Mouse (Mus musculus): ENCODE results near the gene Isyna1. TPM values are rescaled to one million over a fixed set of nuclear protein-coding genes. Genes with fewer than 3 reads are reported as not detected.

Isyna1 gene
- polyA plus RNA-seq, 1 experiment from 2014 or later: 225 TPM

- WGBS: under 1% methylated on average over 39 of the region's 39 CpGs
- Histone ChIP-seq H3K27me3 (ENCODE audit: low read depth, poor library complexity, severe bottlenecking) (no peaks in the 10 kb centered on the region), H3K9me3 (replicated peaks) (no peaks in the 10 kb centered on the region), H3K4me3 (peak overlapping the region; percentile 87), H3K4me1 (peaks cover 73% of the 10 kb centered on the region), H3K36me3 (peaks cover 21% of the 10 kb centered on the region), H3K27ac (peak overlapping the region; percentile 99)
- DNase-seq (ENCODE audit: low spot score): peak; percentile 95
Measured at GRCm38 (mm10) chr8:70609368-70609848, 15.2 kb downstream of the Isyna1 start.

DNA sequence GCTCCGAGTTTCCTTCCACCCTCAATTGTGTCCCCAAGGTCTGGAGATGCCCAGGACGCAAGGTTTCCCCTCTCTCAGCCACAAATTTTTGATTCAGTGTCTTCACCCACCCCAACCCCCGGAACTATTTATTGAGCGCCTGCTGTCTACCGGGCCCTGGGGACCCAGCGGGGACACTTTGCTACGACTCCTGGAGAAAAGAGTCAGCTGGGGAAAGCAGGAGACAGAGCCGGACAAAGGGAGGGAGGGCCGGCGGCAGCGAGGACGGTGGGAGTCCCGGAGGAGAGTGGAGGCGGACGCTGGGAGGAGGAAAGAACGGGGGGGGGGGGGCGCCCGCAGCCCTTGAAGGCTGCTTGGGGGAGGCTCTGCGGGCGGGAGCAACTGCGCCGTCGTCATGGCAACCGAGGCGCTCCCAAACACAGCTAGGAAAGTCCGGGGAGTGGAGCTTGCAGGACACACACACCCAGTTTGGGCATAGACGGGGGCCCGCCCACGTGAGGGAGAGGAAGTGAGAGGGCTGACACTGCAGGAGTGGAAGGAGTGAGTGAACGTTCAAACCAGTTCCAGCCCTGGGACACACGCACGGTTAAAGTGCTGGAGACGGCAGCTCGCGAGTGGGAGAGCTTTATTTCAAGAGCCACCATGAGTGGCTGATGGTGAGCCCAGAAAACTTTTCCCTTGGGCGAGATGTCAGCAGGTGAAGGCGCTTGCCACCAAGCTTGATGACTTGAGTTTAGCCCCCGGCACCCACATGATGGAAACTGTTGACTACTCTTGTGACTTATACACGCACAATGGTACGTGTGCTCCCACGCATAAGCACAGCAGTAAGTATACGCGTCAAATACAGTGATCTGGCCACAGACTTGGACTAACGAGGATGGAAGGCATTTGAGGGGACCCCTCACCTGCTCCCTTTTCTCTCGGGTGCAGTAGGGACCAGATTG lies 15.9 kb downstream of the Isyna1 start:
- Histone ChIP-seq H3K4me1 (peaks cover 66% of the 10 kb centered on the region), H3K27ac (peak overlapping the region; percentile 99), H3K36me3 (peaks cover 14% of the 10 kb centered on the region), H3K9me3 (replicated peaks) (no peaks in the 10 kb centered on the region), H3K27me3 (ENCODE audit: low read depth, poor library complexity, severe bottlenecking) (no peaks in the 10 kb centered on the region), H3K4me3 (peak overlapping the region; percentile 87)
- WGBS: 1% methylated on average over 43 of the region's 45 CpGs
- DNase-seq (ENCODE audit: low spot score): peak; percentile 93

DNA sequence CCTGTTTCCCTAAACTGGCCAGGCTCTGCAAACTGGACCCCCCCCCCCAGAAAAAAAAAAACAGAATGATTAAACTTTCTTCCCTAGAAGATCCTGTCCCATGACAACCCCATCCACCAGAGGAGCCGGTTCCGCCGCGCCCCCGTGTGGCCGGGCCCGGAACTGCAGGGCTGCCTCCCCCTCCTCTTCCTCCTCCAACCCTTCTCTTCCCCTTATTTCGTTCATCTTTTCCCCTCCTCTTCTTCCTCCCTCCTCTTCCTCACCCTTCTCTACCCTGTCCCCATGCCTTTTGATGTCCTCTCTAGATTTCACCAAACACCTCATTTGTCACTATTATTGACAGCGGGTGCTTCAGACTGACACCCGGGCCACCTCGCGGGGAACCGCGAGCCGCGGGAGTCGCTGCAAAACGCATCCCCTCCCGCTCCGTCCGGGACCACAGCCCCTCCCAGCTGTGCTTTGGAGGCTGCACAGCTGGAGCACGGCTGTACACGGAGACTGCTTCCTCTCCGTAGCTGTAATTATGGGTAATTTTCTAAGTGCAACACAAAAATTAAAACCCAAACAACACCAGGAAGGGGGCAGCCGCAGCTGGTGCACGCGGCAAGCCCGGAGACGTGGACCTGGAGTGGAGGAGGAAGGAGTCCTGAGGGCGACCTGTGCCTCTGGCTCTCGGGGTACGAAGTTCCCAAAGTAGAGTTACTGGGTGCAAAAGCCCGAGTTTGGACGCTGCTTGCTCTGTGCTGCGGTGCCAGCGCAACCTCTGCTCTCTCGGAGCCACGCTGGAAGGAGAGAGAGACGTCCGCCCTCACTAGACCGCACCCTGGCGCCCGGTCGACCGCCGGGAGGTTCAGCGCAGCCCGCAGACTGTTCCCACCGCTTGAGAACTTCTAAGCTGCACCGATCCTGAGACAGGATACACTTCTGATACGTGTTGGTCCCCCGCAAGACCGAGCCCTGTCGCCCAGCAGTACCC lies 16.9 kb downstream of the Isyna1 start:
- WGBS: under 1% methylated on average over 54 of the region's 54 CpGs
- Histone ChIP-seq H3K4me1 (peaks cover 60% of the 10 kb centered on the region), H3K27ac (peak overlapping the region; percentile 99), H3K4me3 (peak overlapping the region; percentile 87), H3K36me3 (peaks cover 6% of the 10 kb centered on the region), H3K9me3 (replicated peaks) (no peaks in the 10 kb centered on the region), H3K27me3 (ENCODE audit: low read depth, poor library complexity, severe bottlenecking) (no peaks in the 10 kb centered on the region)
- peak; percentile 97 for DNase-seq (ENCODE audit: low spot score)

DNA sequence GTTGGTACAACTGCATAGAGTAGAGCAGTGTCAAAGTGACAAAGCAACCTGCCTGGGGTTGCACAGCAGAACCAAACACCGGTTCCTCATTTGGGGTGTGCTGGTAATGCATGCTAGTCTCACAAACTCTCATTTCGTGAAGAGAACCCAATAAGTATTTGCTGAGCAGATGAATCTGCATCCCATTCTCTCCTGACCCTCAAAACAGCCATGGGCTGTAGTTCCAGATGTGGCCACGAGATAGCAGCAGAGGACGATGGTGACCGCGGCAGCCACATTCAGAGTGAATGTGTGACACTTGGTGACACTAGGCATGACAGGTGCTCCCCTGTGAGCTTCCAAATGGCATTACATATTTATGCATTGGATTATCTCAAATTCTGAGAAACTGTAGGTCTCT lies 17.7 kb downstream of the Isyna1 start:
- Histone ChIP-seq H3K9me3 (replicated peaks) (no peaks in the 10 kb centered on the region), H3K36me3 (peaks cover 3% of the 10 kb centered on the region; the same call in 1 of the 2 replicates), H3K4me1 (peaks cover 52% of the 10 kb centered on the region), H3K27me3 (ENCODE audit: low read depth, poor library complexity, severe bottlenecking) (no peaks in the 10 kb centered on the region), H3K27ac (peak overlapping the region; percentile 99), H3K4me3 (peak overlapping the region; percentile 87)
- DNase-seq (ENCODE audit: low spot score): peak; percentile 88
- WGBS: under 1% methylated on average over 6 of the region's 6 CpGs

- no peak for DNase-seq (ENCODE audit: low spot score)
- H3K9me3 ChIP-seq (replicated peaks): no peaks in the 10 kb centered on the region
- no peaks in the 10 kb centered on the region for H3K27me3 ChIP-seq (ENCODE audit: low read depth, poor library complexity, severe bottlenecking)
- H3K4me1 ChIP-seq: peaks cover 45% of the 10 kb centered on the region
- peaks cover 3% of the 10 kb centered on the region; the same call in 1 of the 2 replicates for H3K36me3 ChIP-seq
- H3K4me3 ChIP-seq: no peak overlapping the region
- 13% methylated on average over 1 of the region's 1 CpGs for WGBS
- H3K27ac ChIP-seq: no peak overlapping the region
Measured at GRCm38 (mm10) chr8:70613763-70614162, 19.6 kb downstream of the Isyna1 start.

DNA sequence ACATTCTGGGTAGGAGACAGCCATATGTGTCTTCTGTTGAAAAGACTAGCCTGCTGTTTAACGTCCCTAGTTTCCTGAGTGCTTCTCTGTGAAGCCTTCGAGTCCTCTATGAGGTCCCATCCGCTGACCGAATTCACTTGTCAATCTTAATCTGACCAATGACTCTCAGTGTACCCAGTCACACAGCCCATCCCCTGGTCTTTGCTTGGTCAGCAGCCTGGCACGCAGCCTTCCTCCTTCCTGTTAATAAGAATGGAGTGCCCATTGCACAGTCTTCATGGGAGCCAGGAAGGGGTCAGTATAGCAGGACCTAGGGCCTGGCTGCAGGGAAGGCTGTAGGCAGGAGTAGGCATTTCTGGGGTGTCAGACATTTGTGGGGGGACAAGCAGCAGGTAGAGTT lies 20.3 kb downstream of the Isyna1 start:
- peaks cover 1% of the 10 kb centered on the region; the same call in 1 of the 2 replicates for H3K36me3 ChIP-seq
- no peak for DNase-seq (ENCODE audit: low spot score)
- no peaks in the 10 kb centered on the region for H3K27me3 ChIP-seq (ENCODE audit: low read depth, poor library complexity, severe bottlenecking)
- H3K4me1 ChIP-seq: peaks cover 42% of the 10 kb centered on the region
- H3K27ac ChIP-seq: no peak overlapping the region
- WGBS: 77% methylated on average over 5 of the region's 5 CpGs
- H3K9me3 ChIP-seq (replicated peaks): no peaks in the 10 kb centered on the region
- H3K4me3 ChIP-seq: no peak overlapping the region

DNA sequence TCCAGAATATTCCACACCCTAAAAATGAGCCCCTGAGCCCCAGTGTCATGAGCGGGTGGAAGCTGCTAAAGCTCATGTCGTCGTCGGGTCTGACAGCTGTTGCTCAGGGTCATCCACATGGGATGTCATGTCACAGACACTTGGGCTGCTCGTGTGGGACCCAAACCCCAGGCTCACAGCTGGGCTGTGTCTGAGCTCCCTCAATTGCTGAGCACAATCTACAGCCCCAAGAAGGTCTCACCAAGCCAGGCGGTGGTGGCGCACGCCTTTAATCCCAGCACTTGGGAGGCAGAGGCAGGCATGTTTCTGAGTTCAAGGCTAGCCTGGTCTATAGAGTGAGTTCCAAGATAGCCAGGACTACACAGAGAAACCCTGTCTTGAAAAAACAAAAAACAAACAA lies 21.1 kb downstream of the Isyna1 start:
- H3K4me1 ChIP-seq: peaks cover 34% of the 10 kb centered on the region
- WGBS: 89% methylated on average over 8 of the region's 8 CpGs
- H3K27ac ChIP-seq: no peak overlapping the region

DNA sequence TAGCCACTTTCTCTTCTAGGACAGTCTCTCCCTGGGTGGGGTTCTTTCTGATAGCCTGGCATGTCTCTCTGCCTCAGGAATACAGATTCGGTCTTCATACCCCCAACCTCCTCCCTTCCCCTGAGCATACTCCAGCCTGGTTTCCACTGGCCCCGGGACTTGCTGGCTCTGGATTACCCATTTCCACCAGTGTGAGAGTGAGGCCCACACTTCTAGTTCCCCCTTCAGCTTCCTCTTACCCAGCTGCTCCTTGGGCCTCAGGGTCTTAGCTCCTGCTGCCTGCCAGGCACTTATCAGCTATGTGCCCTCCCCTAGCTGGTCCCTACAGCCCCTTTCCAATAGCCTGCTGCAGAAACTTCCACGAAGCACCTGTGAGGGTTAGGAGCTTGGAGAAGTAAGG lies 21.7 kb downstream of the Isyna1 start, which contains the start of gene Lrrc25:
Gene Lrrc25 (plus strand): TSS at position 262 of the 400 bp plus-strand sequence.
- H3K9me3 ChIP-seq (replicated peaks): no peaks in the 10 kb centered on the region
- no peaks in the 10 kb centered on the region for H3K36me3 ChIP-seq
- H3K27ac ChIP-seq: 0 out of 2 replicates have a peak within 1 kb of the TSS, but pooled peaks have one; percentile 21
- WGBS: 89% methylated on average over 3 of the region's 3 CpGs
- H3K4me1 ChIP-seq: peaks cover 31% of the 10 kb centered on the region
- DNase-seq (ENCODE audit: low spot score): no peak
- H3K4me3 ChIP-seq: no peak within 1 kb of the TSS
- peaks cover 8% of the 10 kb centered on the region for H3K27me3 ChIP-seq (ENCODE audit: low read depth, poor library complexity, severe bottlenecking)

More for the DNA sequence above, 21.1 kb downstream of the Isyna1 start:
- peaks cover 2% of the 10 kb centered on the region for H3K27me3 ChIP-seq (ENCODE audit: low read depth, poor library complexity, severe bottlenecking)
- DNase-seq (ENCODE audit: low spot score): no peak
- no peaks in the 10 kb centered on the region for H3K36me3 ChIP-seq
- no peaks in the 10 kb centered on the region for H3K9me3 ChIP-seq (replicated peaks)
- H3K4me3 ChIP-seq: no peak overlapping the region

GRCm38 (mm10) chr8:70616645-70617044 lies 22.5 kb downstream of the Isyna1 start:
- no peak overlapping the region for H3K4me3 ChIP-seq
- peaks cover 26% of the 10 kb centered on the region for H3K4me1 ChIP-seq
- H3K27me3 ChIP-seq (ENCODE audit: low read depth, poor library complexity, severe bottlenecking): peaks cover 15% of the 10 kb centered on the region
- 60% methylated on average over 11 of the region's 11 CpGs for WGBS
- H3K27ac ChIP-seq: no peak overlapping the region
- no peak for DNase-seq (ENCODE audit: low spot score)
- H3K36me3 ChIP-seq: no peaks in the 10 kb centered on the region
- no peaks in the 10 kb centered on the region for H3K9me3 ChIP-seq (replicated peaks)

DNA sequence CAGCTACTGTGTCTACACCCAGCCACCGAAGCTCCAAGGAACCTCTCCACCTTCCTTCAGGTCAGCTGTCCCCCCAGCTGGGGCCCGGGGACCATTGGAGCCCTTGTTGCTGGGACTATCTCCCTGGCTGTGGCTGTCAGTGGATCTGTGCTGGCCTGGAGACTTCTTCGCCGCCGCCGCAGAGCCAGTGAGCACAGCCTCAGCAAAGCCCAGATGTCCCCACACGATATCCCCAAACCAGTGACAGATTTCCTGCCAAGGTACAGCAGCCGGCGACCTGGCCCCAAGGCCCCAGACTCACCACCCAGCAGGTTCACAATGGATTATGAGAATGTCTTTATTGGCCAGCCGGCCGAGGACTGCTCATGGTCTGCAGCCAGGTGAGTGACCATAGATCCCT lies 23.8 kb downstream of the Isyna1 start:
- H3K9me3 ChIP-seq (replicated peaks): no peaks in the 10 kb centered on the region
- peaks cover 29% of the 10 kb centered on the region for H3K27me3 ChIP-seq (ENCODE audit: low read depth, poor library complexity, severe bottlenecking)
- DNase-seq (ENCODE audit: low spot score): no peak
- peaks cover 20% of the 10 kb centered on the region for H3K4me1 ChIP-seq
- no peaks in the 10 kb centered on the region for H3K36me3 ChIP-seq
- H3K4me3 ChIP-seq: peak overlapping the region; percentile 13; the same call in 1 of the 2 replicates
- peak overlapping the region; percentile 59 for H3K27ac ChIP-seq
- WGBS: 84% methylated on average over 11 of the region's 11 CpGs

GRCm38 (mm10) chr8:70618888-70619334 lies 24.7 kb downstream of the Isyna1 start:
- 0 out of 2 replicates have a peak overlapping the region, but pooled peaks have one; percentile 16 for H3K4me3 ChIP-seq

GRCm38 (mm10) chr8:70622220-70622619 lies 28.0 kb downstream of the Isyna1 start:
- DNase-seq (ENCODE audit: low spot score): no peak
- Histone ChIP-seq H3K36me3 (no peaks in the 10 kb centered on the region), H3K4me1 (peaks cover 28% of the 10 kb centered on the region), H3K27me3 (ENCODE audit: low read depth, poor library complexity, severe bottlenecking) (peaks cover 32% of the 10 kb centered on the region), H3K27ac (no peak overlapping the region), H3K4me3 (no peak overlapping the region), H3K9me3 (replicated peaks) (no peaks in the 10 kb centered on the region)
- WGBS: 69% methylated on average over 3 of the region's 3 CpGs

More at GRCm38 (mm10) chr8:70618888-70619334, 24.7 kb downstream of the Isyna1 start:
- DNase-seq (ENCODE audit: low spot score): peak; percentile 43
- Histone ChIP-seq H3K4me1 (peaks cover 20% of the 10 kb centered on the region), H3K36me3 (no peaks in the 10 kb centered on the region), H3K27ac (peak overlapping the region; percentile 59; the same call in 1 of the 2 replicates), H3K9me3 (replicated peaks) (no peaks in the 10 kb centered on the region), H3K27me3 (ENCODE audit: low read depth, poor library complexity, severe bottlenecking) (peaks cover 32% of the 10 kb centered on the region)
- 36% methylated on average over 9 of the region's 9 CpGs for WGBS

Data from limb, embryonic 10.5 days (tissue).